Mouse (Mus musculus): ENCODE data around the gene Thop1. TPM values are rescaled to one million over a fixed set of nuclear protein-coding genes. Genes with fewer than 3 reads are reported as not detected.

Gene Thop1
- total RNA-seq, 2 experiments from 2014 or later = 51.5 to 56.6 TPM

DNA sequence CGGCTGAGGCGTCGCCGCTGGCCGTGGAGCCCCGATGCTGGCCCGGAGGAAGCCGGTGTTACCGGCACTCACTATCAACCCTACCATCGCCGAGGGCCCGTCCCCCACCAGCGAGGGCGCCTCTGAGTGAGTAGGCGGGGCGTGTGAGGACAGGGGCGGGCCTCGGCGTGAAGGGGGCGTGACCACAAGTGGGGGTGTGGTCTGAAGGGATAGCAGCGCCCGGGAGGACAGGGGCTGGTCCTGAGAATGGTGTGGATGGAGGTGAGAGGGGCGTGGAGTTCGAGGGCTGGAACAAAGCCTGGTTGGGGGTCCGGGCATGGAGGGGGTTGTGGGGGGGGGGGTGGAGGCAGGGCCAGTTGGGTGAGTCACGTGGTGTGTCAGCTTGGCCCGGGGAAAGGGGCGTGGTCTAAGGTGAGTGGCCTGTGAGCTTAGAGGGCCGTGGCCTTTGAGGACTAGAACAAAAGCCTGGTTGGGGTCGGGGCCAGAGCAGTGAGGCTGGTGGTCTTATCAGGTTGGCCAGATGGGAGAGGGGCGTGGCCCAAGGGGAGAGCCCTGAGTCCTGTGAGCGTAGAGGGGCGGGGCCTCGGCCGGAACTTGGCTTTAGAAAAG, 36.4 kb downstream of the Thop1 start:
- DNase-seq = peak; percentile 89 to 92

DNA sequence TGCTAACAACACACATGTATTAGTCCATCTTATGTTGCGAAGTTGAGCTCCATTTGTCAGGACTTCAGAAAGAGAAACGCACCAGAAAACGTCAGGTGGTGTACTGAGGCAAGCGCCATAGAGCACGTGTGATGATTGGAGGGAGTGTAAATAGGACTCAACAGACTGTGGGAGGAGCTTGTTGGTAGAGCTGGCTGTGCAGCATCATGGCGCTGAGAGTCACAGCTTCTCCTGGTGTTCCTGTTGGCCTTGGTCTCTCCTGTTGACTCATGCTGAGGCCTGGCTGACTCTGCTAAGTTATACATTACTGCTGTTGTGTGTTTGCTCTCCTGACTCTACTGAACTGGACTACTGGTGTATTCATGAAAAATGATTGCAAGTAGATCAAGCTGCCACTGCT, 43.1 kb downstream of the Thop1 start:
- DNase-seq = peak; percentile 50 to 56

DNA sequence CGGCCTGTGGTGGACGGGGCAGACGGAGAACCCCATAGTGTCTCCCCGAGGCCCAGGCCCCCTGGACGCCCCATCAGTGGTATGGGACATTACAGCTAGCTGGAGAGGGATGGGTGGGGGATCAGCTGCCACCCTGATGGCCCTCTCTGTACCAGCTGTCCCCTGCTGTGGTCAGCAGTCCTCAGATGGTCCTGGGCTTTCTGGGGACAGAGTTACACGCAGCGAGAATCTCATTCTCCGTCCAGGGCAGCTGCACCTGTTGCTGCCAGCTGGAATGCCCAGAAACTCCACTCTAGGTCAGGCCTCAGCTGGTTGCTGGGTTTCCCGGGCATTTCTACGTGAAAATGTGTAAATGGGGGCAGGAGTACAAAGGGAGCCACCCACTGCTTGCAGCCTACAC, 49.8 kb downstream of the Thop1 start:
- no peak for DNase-seq

DNA sequence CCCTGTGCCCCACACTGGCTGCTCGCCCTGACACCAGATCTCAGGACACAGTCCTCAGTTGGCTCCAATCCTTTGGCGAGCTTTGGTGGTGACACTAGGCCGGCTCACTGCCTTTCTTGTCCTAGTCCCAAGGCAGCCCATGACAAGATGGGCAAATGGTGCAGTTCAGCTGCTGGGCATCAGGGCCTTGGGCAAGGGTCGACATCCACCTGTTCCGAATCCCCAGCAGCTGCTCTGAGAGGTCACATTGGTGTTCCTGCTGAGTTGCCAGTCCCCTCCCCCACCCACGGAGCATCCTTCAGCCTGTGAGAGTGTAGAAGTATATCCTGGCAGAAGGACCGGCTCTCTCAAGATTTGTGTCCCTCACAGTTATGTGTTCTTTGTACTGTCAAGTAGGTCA, 50.8 kb downstream of the Thop1 start:
- no peak for DNase-seq

DNA sequence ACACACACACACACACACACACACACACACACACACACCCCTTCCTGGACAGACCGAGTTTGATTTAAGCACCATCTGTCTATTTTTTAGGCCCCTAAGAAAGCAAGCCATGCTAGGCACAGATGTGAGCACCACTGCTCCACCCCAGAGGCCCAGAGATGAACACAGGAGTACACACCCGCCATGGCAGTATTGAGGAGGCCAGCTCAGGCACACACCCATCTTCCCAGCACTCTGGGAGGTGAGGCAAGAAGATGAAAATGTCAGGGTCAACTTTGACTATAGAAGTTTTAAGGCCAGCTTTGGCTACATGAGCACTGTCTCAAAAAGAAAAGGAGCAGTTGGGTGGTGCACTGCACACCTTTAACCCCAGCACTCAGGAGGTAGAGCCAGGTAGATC, 53.1 kb downstream of the Thop1 start:
- no peak for DNase-seq

DNA sequence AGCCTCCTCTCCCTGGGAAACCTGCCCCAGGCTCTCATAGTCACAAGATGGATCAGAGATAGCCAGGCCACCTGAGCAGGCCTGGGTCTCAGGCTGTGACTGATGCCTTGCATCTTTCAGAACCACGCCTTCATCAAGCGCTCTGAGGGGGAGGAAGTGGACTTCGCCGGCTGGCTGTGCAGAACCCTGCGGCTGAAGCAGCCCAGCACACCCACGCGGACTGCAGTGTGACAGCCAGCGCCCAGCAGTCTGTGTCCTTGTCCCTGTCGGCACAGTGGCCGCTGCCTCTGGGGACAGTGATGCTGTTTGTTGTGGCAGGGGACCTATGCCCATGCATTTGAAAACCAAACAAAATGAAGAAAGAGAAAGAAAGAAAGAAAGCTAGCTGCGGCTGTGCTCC, 53.7 kb downstream of the Thop1 start:
- peak; percentile 60 to 69 for DNase-seq

Small RNA genes lying within 50 kb of the gene (microRNA-seq; reads per million reads assigned to microRNA genes)
- gene Mir5615-1 (not detected), gene Mir5615-2 (not detected)

Other genes starting within 250 kb of the Thop1 start
- 1,000 to 10,000 TPM in 1 of 2 experiments, 100 to 1,000 TPM in 1; 923 to 1,039 TPM for gene Oaz1, start 243.4 kb upstream of the Thop1 start, total RNA-seq (2021)
- 1 to 10 TPM; 5.8 TPM for gene Lingo3, start 226.0 kb upstream of the Thop1 start, total RNA-seq (2021)
- gene Lsm7, start 214.8 kb upstream of the Thop1 start, total RNA-seq (2021) = 10 to 100 TPM; 26.6 to 36.8 TPM
- 10 to 100 TPM; 28.1 to 30.3 TPM for gene Sppl2b, start 214.8 kb upstream of the Thop1 start, total RNA-seq (2021)
- gene Tmprss9, start 198.2 kb upstream of the Thop1 start, total RNA-seq (2021) = not detected
- 100 to 1,000 TPM; 202 to 239 TPM for gene Timm13, start 169.1 kb upstream of the Thop1 start, total RNA-seq (2021)
- gene Lmnb2, start 151.8 kb upstream of the Thop1 start, total RNA-seq (2021) = 10 to 100 TPM; 11.2 to 17.2 TPM
- 100 to 1,000 TPM in 1 of 2 experiments, 10 to 100 TPM in 1; 81.7 to 149 TPM for gene Gadd45b, start 140.0 kb upstream of the Thop1 start, total RNA-seq (2021)
- 1 to 10 TPM; 6.4 to 6.7 TPM for gene Gng7, start 55.1 kb upstream of the Thop1 start, total RNA-seq (2021)
- gene Diras1, start 44.4 kb upstream of the Thop1 start, total RNA-seq (2021) = 1 to 10 TPM; 1.2 to 1.5 TPM
- 10 to 100 TPM; 33.2 to 68.5 TPM for gene Slc39a3, start 32.6 kb upstream of the Thop1 start, total RNA-seq (2021)
- 100 to 1,000 TPM; 223 to 227 TPM for gene Sgta, start 9.9 kb upstream of the Thop1 start, total RNA-seq (2021)
- 1 to 10 TPM in 1 of 2 experiments, under 1 TPM in 1; 0.36 to 2.1 TPM for gene Creb3l3, start 28.8 kb downstream of the Thop1 start, total RNA-seq (2021)
- gene Map2k2, start 35.9 kb downstream of the Thop1 start, total RNA-seq (2021) = 100 to 1,000 TPM; 178 to 186 TPM
- 10 to 100 TPM; 69.9 to 84.0 TPM for gene Zbtb7a, start 65.2 kb downstream of the Thop1 start, total RNA-seq (2021)
- 10 to 100 TPM; 26.7 to 28.2 TPM for gene Pias4, start 97.9 kb downstream of the Thop1 start, total RNA-seq (2021)
- 1,000 to 10,000 TPM; 1,540 to 1,602 TPM for gene Eef2, start 106.6 kb downstream of the Thop1 start, total RNA-seq (2021)
- gene Dapk3, start 113.0 kb downstream of the Thop1 start, total RNA-seq (2021) = 10 to 100 TPM; 77.1 to 78.2 TPM
- gene 4930442H23Rik, start 113.8 kb downstream of the Thop1 start, total RNA-seq (2021) = not detected
- not detected for gene Nmrk2, start 132.0 kb downstream of the Thop1 start, total RNA-seq (2021)
- 1 to 10 TPM; 1.5 to 2.6 TPM for gene Atcay, start 160.8 kb downstream of the Thop1 start, total RNA-seq (2021)
- 10 to 100 TPM in 1 of 2 experiments, 1 to 10 TPM in 1; 9.2 to 14.2 TPM for gene Zfr2, start 163.1 kb downstream of the Thop1 start, total RNA-seq (2021)
- under 1 TPM; 0.36 to 0.86 TPM for gene Matk, start 182.9 kb downstream of the Thop1 start, total RNA-seq (2021)
- gene Mrpl54, start 196.9 kb downstream of the Thop1 start, total RNA-seq (2021) = 100 to 1,000 TPM; 121 to 141 TPM
- gene Apba3, start 196.9 kb downstream of the Thop1 start, total RNA-seq (2021) = 100 to 1,000 TPM in 1 of 2 experiments, 10 to 100 TPM in 1; 78.8 to 109 TPM
- under 1 TPM; 0.23 to 0.26 TPM for gene Tjp3, start 221.5 kb downstream of the Thop1 start, total RNA-seq (2021)
- 10 to 100 TPM; 37.2 to 40.9 TPM for gene Pip5k1c, start 222.9 kb downstream of the Thop1 start, total RNA-seq (2021)